Mouse (Mus musculus) ES-E14 (cell line): Measurements from ENCODE around the gene Slc6a17. TPM values are rescaled to one million over a fixed set of nuclear protein-coding genes. Genes with fewer than 3 reads are reported as not detected.

Experiments
- DNase-seq: peaks from one replicate; pipeline ENCODE4 v3.0.0-alpha.2; 2013; ENCODE audit warnings: low read depth, low spot score
- H3K27ac ChIP-seq: 2 replicates; pipeline ENCODE4 v1.5.1; 2012; ENCODE audit warnings: low read depth, mild to moderate bottlenecking, low read length, moderate library complexity, mixed read lengths; ENCODE audit not compliant: poor library complexity, insufficient read depth, severe bottlenecking
- H3K36me3 ChIP-seq: 2 replicates; pipeline ENCODE4 v1.6.1; 2012; ENCODE audit warnings: mild to moderate bottlenecking, low read length, moderate library complexity, mixed read lengths; ENCODE audit not compliant: control insufficient read depth, poor library complexity, insufficient read depth, severe bottlenecking
- H3K4me1 ChIP-seq, 2 experiments: fragments of 150-350 bp in 1 of 2; sonication (generic) in 1 of 2; 2 replicates each; pipeline ENCODE4 v1.6.1; 2012; ENCODE audit warnings: low read length in 2 of 2, mild to moderate bottlenecking in 1 of 2, mixed read lengths in 1 of 2; ENCODE audit not compliant: control insufficient read depth in 2 of 2, insufficient read depth in 2 of 2, poor library complexity in 1 of 2
- H3K4me3 ChIP-seq, 2 experiments: fragments of 150-350 bp in 1 of 2; sonication (generic) in 1 of 2; 2 replicates each; pipeline ENCODE4 v1.5.1; 2012; ENCODE audit warnings: low read length in 2 of 2, low read depth in 1 of 2, mild to moderate bottlenecking in 1 of 2, mixed read lengths in 1 of 2; ENCODE audit not compliant: insufficient read depth in 1 of 2, poor library complexity in 1 of 2, severe bottlenecking in 1 of 2
- H3K9ac ChIP-seq: 2 replicates; pipeline ENCODE4 v1.6.1; 2012; ENCODE audit warnings: low read depth, mild to moderate bottlenecking, low read length, mixed read lengths; ENCODE audit not compliant: poor library complexity, insufficient read depth, severe bottlenecking
- H3K9me3 ChIP-seq: fragments of 150-350 bp; sonication (generic); 2 replicates; pipeline ENCODE4 v1.6.1; 2012; ENCODE audit warnings: low read depth, mild to moderate bottlenecking, low read length; ENCODE audit not compliant: control insufficient read depth, insufficient read depth
- CHD2 ChIP-seq: IDR thresholded peaks from 2 replicates; pipeline ENCODE4 v1.6.1; 2014; ENCODE audit warnings: mild to moderate bottlenecking, low read depth, low read length, inconsistent platforms
- HCFC1 ChIP-seq: IDR thresholded peaks from 2 replicates; pipeline ENCODE4 v1.6.1; 2012; ENCODE audit warnings: low read length, inconsistent platforms, borderline replicate concordance; ENCODE audit not compliant: insufficient read depth
- MAFK ChIP-seq: IDR thresholded peaks from 2 replicates; pipeline ENCODE4 v1.6.1; 2014; ENCODE audit warnings: mild to moderate bottlenecking, low read depth, low read length, inconsistent platforms; ENCODE audit not compliant: insufficient read depth
- ZC3H11A ChIP-seq: IDR thresholded peaks from 2 replicates; pipeline ENCODE4 v1.6.1; 2012; ENCODE audit warnings: low read depth, mild to moderate bottlenecking, inconsistent platforms, low read length, borderline replicate concordance
- ZNF384 ChIP-seq: IDR thresholded peaks from 2 replicates; pipeline ENCODE4 v1.6.1; 2012; ENCODE audit warnings: low read depth, low read length, inconsistent platforms
- in situ Hi-C, 2 experiments: fragments of 600-800 bp; cut with MboI; formaldehyde crosslinking; loops; one replicate each; pipeline ENCODE4 v1.15.1; 2025; ENCODE audit warnings: low sequenced_read_pairs in 2 of 2, inconsistent platforms in 1 of 2; ENCODE audit not compliant: unreplicated experiment in 2 of 2
- total RNA-seq: library from RNA; depleted of rRNA; stranded (reverse); fragments of 300-350 nt; gene quantifications from 2 replicates; pipeline ENCODE4 v1.2.3, GENCODE M21; 2012

Gene Slc6a17
- total RNA-seq, 1 experiment, result 0.49 TPM

GRCm38 (mm10) chr3:107488637-107489036 lies 29.2 kb downstream of the Slc6a17 start:
- no peak overlapping the region for H3K4me3 ChIP-seq
- H3K9ac ChIP-seq, result no peak overlapping the region
- in situ Hi-C loops, result no loop called here
- H3K36me3 ChIP-seq, result no peaks in the 10 kb centered on the region
- DNase-seq, result no peak
- no peaks in the 10 kb centered on the region for H3K9me3 ChIP-seq
- no peaks in the 10 kb centered on the region for H3K4me1 ChIP-seq
- no peak for TF ChIP-seq HCFC1
- no peak for TF ChIP-seq MAFK
- TF ChIP-seq ZC3H11A, result no peak
- no peak for TF ChIP-seq ZNF384
- TF ChIP-seq CHD2, result no peak
- no peak overlapping the region for H3K27ac ChIP-seq

GRCm38 (mm10) chr3:107483290-107483689 lies 34.5 kb downstream of the Slc6a17 start:
- H3K36me3 ChIP-seq, result no peaks in the 10 kb centered on the region
- H3K9ac ChIP-seq, result no peak overlapping the region
- TF ChIP-seq MAFK, result no peak
- no peak for TF ChIP-seq ZNF384
- no peak for TF ChIP-seq CHD2
- no peak overlapping the region for H3K4me3 ChIP-seq
- H3K4me1 ChIP-seq, result no peaks in the 10 kb centered on the region
- DNase-seq, result no peak
- in situ Hi-C loops, result no loop called here
- no peak overlapping the region for H3K27ac ChIP-seq
- H3K9me3 ChIP-seq, result no peaks in the 10 kb centered on the region

GRCm38 (mm10) chr3:107480660-107481059 lies 37.2 kb downstream of the Slc6a17 start:
- in situ Hi-C loops, result no loop called here
- DNase-seq, result no peak
- no peaks in the 10 kb centered on the region for H3K9me3 ChIP-seq
- no peak overlapping the region for H3K9ac ChIP-seq
- TF ChIP-seq ZNF384, result no peak
- TF ChIP-seq CHD2, result no peak
- no peak for TF ChIP-seq MAFK
- no peak for TF ChIP-seq ZC3H11A
- TF ChIP-seq HCFC1, result no peak
- no peak overlapping the region for H3K4me3 ChIP-seq
- no peaks in the 10 kb centered on the region for H3K4me1 ChIP-seq
- H3K27ac ChIP-seq, result no peak overlapping the region
- no peaks in the 10 kb centered on the region for H3K36me3 ChIP-seq

GRCm38 (mm10) chr3:107472198-107472597 lies 45.6 kb downstream of the Slc6a17 start:
- Histone ChIP-seq H3K4me1 (no peaks in the 10 kb centered on the region), H3K9ac (no peak overlapping the region), H3K4me3 (no peak overlapping the region), H3K9me3 (no peaks in the 10 kb centered on the region), H3K27ac (no peak overlapping the region), H3K36me3 (no peaks in the 10 kb centered on the region)
- in situ Hi-C loops, result loop anchor here in 1 of 2 experiments (25.0 kb wide), 1 partner anchor 235 kb away; the partner anchor contains the start of genes A630076J17Rik and Prok1
- TF ChIP-seq CHD2 (no peak), ZC3H11A (peak; percentile 30; the same call in 1 of the 2 replicates), MAFK (no peak)
- peak; percentile 39 for DNase-seq

- no peak for TF ChIP-seq ZC3H11A
- no peaks in the 10 kb centered on the region for H3K4me1 ChIP-seq
- in situ Hi-C loops, result loop anchor here (10.0 to 25.0 kb wide), 3 partner anchors 232 to 374 kb away; partner anchors contain the start of genes A630076J17Rik (in 2 of the 2) and Prok1 (in 2 of the 2)
Observed at GRCm38 (mm10) chr3:107469059-107469458, 48.8 kb downstream of the Slc6a17 start.

More at GRCm38 (mm10) chr3:107469059-107469458, 48.8 kb downstream of the Slc6a17 start:
- no peak overlapping the region for H3K9ac ChIP-seq
- no peak overlapping the region for H3K4me3 ChIP-seq
- H3K27ac ChIP-seq, result no peak overlapping the region
- no peaks in the 10 kb centered on the region for H3K36me3 ChIP-seq
- no peak for DNase-seq
- no peaks in the 10 kb centered on the region for H3K9me3 ChIP-seq
